Mouse (Mus musculus) cerebral cortex, adult 2 months (tissue): ENCODE data around the gene Slc4a10.

ENCODE experiments used
- WGBS: fragments of 180-500 bp; shearing (Covaris S2); methylation state at CpG from one replicate; pipeline ENCODE4 v1.1.7; 2018; 5-methylcytosine and 5-hydroxymethylcytosine counted together

Gene Slc4a10

GRCm38 (mm10) chr2:62046421-62046845, at the start of gene Slc4a10:
TSS of gene Slc4a10 (plus strand) at chr2:62046462.
- WGBS, result 11% methylated on average over 10 of the region's 10 CpGs

- WGBS, result 92% methylated on average over 6 of the region's 6 CpGs
Observed at GRCm38 (mm10) chr2:62001251-62001650, 45.0 kb upstream of the Slc4a10 start.

DNA sequence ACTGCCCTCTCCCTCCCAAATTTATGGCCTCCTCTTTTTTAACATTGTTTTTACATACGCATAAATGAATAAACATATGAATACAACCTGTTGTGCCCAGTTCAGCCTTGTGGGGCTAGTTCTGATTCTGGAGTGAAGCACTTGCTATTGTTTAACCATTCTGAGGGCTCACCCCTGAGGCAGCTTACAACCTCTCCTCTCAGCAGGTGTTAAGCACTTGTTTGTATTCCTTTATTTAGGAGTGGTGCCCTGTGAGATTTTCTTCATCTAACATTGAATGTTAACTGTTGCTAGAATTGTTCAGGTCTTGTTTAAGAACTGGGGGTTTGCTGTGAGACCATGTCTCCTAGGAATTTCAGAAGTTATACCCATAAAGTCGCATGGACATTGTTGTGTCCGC, 28.1 kb upstream of the Slc4a10 start:
- 81% methylated on average over 3 of the region's 3 CpGs for WGBS

DNA sequence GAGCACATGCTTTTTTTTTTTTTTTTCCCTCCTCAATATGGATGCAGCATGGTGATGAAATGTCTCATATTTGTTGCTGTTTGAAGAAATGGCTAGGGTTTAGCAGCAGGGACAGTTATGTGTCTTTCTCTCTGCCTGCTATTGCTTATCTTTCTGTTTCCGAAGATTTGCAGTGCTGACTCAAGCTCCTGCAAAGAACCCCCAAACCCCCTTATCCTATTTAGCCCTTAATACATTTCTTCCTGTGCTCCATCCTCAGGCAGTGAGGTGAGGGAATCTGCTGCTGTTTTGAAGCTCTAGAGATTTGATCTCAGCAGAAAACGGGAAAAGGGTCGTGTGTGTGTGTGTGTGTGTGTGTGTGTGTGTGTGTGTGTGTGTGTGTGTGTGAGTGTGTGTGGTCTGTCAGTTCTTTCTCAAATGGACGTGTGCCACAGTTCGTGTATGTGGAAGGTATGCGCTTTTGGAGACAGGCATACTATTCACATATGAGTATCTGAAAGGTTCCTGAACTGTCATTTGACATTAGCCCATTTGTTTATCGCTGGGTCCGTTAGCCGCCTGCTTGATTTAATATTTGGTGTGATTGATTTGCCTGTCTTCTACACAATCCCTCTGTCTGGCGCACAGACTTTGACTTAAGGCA, 720 bp downstream of the Slc4a10 start:
- 5% methylated on average over 10 of the region's 10 CpGs for whole genome bisulfite sequencing

GRCm38 (mm10) chr2:62047504-62048005, 1.3 kb downstream of the Slc4a10 start:
- under 1% methylated on average over 14 of the region's 14 CpGs for WGBS

DNA sequence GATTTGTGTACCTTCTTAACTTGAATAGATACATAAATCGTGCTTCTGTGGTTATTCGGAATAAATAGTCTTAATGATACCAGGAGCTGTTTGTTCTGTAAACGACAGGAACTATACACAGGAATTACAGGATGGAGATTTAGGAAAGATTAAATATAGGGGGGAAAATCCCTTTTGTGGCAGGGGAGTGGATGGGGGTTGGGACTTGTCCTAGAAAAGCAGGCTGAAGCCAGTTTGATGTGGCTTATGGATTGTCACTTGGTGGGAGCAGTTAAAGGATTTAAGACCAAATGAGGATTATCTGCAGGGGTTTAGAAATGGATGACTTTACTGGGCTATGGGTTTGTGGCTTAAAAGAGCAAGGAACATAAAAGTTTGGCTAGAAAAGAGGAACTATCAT, 1.9 kb downstream of the Slc4a10 start:
- WGBS, result 5% methylated on average over 3 of the region's 3 CpGs

- 65% methylated on average over 3 of the region's 3 CpGs for WGBS
Observed at GRCm38 (mm10) chr2:62087566-62087965, 41.3 kb downstream of the Slc4a10 start.

DNA sequence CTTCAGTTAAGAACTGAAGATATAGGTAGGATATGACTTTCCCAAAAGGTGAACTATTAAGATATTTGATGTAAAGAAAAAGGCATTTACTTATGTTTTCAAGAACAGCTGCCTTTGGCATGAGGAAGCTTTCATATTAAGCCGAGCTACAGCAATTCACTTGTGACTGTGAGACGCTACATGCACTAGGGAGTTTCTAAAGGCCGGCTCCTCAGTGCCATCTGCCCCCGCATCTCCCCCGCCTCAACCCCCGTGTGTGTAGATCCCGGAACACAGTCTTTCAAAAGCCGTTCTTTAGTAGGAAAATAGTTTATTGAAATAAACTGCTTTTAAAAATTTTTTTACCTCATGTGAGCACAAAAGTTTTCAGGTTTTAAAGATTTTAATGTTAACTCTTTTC, 42.5 kb downstream of the Slc4a10 start:
- whole genome bisulfite sequencing, result 29% methylated on average over 8 of the region's 8 CpGs

DNA sequence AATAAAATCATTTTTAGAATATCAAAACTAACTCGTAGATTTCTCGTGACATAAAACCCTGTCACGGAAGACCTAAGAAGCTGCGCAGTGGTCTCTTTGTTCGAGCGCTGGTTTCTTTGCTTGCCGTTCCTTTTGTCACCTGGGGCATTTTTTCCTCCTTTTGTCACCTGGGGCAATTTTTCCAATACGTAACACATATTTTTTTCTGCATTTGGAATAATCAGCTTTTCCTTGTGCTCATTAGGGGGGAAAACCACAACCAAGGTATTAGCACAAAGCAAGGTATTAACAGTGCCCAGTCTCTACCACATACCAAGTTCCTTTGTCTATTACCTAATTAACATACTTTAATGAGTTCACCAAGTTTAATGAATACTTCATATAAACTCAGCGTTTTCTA, 42.9 kb downstream of the Slc4a10 start:
- WGBS, result 54% methylated on average over 9 of the region's 9 CpGs

- WGBS, result 82% methylated on average over 1 of the region's 1 CpGs
Observed at GRCm38 (mm10) chr2:62100526-62100925, 54.3 kb downstream of the Slc4a10 start.

- 39% methylated on average over 4 of the region's 4 CpGs for WGBS
Observed at GRCm38 (mm10) chr2:62115346-62115745, 69.1 kb downstream of the Slc4a10 start.

GRCm38 (mm10) chr2:62129975-62130374, 83.7 kb downstream of the Slc4a10 start:
- 72% methylated on average over 2 of the region's 2 CpGs for WGBS

DNA sequence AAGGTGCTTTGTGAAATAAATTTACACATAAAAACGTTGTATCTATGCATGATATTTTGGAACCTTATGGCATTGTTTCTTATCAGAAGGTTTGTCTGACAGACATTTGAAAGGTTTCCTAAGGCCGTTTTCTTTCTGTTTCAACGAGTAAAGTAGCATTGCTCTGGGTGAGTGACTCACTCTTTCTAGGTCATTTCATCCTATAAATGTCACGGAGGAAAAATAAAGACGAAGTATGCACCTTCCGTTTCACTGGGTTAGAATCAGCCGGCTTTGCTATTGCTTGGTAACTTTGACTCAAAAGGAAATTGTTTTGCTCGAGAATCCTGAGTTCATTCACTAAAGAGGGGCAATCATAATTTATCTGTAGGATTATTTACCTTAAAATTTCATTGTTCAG, 88.6 kb downstream of the Slc4a10 start:
- 33% methylated on average over 8 of the region's 8 CpGs for WGBS

- 37% methylated on average over 3 of the region's 3 CpGs for WGBS
Observed at GRCm38 (mm10) chr2:62147636-62148035, 101.4 kb downstream of the Slc4a10 start.

- whole genome bisulfite sequencing, result 49% methylated on average over 1 of the region's 1 CpGs
Observed at GRCm38 (mm10) chr2:62150830-62151229, 104.6 kb downstream of the Slc4a10 start.

- WGBS, result 76% methylated on average over 5 of the region's 5 CpGs
Observed at GRCm38 (mm10) chr2:62211106-62211505, 164.8 kb downstream of the Slc4a10 start.

- 49% methylated on average over 2 of the region's 2 CpGs for WGBS
Observed at GRCm38 (mm10) chr2:62231271-62231670, 185.0 kb downstream of the Slc4a10 start.

DNA sequence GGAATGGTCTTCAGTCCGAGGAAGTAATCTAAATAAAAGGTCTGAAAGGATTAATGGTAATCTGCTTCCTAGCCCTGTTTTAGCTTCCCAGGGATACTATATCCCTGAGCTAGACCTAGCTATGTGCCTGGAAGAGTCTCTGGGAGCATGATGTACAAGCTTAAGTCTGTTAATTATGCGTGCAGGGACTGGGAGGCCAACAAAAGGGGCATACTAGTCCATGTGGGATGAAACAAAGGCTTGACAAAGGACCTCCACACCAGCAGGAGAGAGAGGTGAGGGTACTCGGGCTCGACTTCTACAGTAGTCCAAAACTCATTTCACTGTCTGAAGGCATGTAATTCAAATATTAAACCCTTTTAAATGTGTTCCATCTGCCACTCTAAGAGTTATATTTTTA, 197.9 kb downstream of the Slc4a10 start:
- WGBS, result 41% methylated on average over 4 of the region's 4 CpGs

DNA sequence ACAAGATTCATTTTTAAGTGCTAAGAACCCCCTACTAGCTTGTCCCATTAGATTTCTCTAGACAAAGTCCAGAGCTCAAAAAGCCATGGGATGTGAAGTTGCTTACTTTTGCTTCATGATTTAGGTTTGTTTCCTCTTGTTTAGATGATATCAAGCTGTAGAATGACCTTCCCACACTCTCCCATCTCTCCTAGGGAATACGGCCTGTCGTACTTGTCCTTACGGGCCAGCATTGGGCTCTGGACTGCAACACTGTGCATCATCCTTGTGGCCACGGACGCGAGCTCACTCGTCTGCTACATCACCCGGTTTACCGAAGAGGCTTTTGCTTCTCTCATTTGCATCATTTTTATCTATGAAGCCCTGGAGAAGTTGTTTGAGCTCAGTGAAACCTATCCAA, 222.2 kb downstream of the Slc4a10 start:
- 88% methylated on average over 9 of the region's 9 CpGs for WGBS

- WGBS, result 54% methylated on average over 4 of the region's 4 CpGs
Observed at GRCm38 (mm10) chr2:62271840-62272239, 225.6 kb downstream of the Slc4a10 start.

DNA sequence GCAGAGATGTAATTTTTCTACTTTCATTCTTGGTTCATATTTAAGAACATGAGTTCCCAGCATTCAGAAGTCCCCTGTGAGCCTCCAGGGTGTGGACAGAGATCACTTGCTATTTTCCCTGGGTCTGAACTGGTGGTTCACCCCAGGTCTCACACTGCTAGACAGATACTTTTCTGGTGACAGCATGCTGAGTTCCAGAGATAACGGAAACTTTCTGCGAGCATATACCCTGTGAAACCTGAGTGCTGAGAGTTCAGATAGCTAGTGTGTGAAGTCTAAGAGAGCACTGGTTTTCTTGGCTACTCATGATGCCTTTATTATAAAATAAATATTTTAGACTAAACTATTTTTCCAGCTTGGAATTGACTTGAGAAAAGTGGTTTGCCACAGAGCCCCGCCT, 232.5 kb downstream of the Slc4a10 start:
- 84% methylated on average over 3 of the region's 3 CpGs for WGBS

DNA sequence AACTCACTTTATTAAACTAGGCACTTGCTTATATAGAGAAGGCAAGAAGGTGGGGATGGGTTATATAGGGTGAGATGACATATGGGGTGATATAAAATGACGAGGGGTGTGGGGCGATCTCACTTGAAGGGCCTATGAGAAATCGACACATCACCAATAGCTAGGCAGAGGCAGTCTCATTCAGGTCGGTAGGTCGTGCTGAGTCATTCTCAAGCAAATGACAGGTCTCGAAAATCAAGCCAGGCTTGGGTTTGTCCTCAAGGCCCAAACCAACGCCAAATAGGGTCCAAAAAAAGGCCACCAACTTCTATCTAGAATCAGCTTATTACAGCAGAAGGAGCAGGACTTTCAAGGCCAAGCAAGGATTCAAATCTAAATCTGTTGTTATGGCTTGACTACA, 233.5 kb downstream of the Slc4a10 start:
- WGBS, result 89% methylated on average over 7 of the region's 7 CpGs

DNA sequence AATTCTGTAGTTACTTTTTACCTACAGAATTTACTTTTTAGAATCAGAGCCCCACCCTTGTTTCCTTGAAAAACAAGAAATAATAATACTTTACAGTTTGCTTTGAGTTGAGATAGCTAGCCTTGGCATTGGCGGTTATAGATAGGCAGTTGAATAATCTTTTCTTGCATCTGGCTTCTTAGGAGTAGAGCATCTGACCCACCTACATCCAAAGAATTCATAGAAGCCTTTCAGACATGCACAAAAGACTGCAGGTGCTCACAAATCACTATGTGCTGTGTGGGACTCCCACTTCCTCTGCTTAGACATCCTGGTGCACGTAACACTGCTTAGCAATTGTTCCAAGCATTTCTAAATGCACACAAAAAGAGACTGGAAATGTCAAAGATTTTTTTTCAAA, 238.8 kb downstream of the Slc4a10 start:
- WGBS, result 63% methylated on average over 2 of the region's 2 CpGs

- 2% methylated on average over 2 of the region's 2 CpGs for WGBS
Observed at GRCm38 (mm10) chr2:62285847-62286246, 239.6 kb downstream of the Slc4a10 start.
